Comparison of ENCODE assay signal across 11 mouse cellular contexts in genomic region chr9:84110616-84111015, GRCm38 (mm10).
DNase-seq lines count a peak whose midpoint lies in the region; ATAC-seq and TF ChIP-seq lines count a peak whose summit lies in the region.
"Had no signal": no experiment of that assay in that cellular context is flagged by ENCODE, and none has a peak within 500 bp of the region (broad histone marks: within the 10 kb centered on the region; RNA-seq: fewer than 3 reads in every experiment).

No protein-coding gene starts in this region.

- H3K27ac ChIP-seq in hindbrain, embryonic 16.5 days (ENCODE audit: low read depth, low read length), result no peak overlapping the region
- H3K27ac ChIP-seq in stomach, postnatal 0 days (replicated peaks), result 0 out of 2 replicates have a peak overlapping the region, but pooled peaks have one; percentile 8
- H3K27ac ChIP-seq: midbrain, embryonic 12.5 days had no signal

- no peak for TF ChIP-seq CTCF in stomach, postnatal 0 days (IDR thresholded peaks at IDR 0.05; ENCODE audit: low read depth)

- H3K4me1 ChIP-seq in hindbrain, embryonic 16.5 days (ENCODE audit: control insufficient read depth, insufficient read depth, low read depth, low read length), result peaks cover 15% of the 10 kb centered on the region
- no peaks in the 10 kb centered on the region for H3K4me1 ChIP-seq in stomach, postnatal 0 days (replicated peaks; ENCODE audit: control insufficient read depth, insufficient read depth)

- 23% methylated on average over 11 of the region's 11 CpGs for WGBS in hindbrain, embryonic 16.5 days
- 47% methylated on average over 11 of the region's 11 CpGs for WGBS in stomach, postnatal 0 days

- 0 out of 2 replicates have a peak overlapping the region, but pooled peaks have one; percentile 6 for H3K4me3 ChIP-seq in hindbrain, embryonic 16.5 days (ENCODE audit: low read length)
- H3K4me3 ChIP-seq in stomach, postnatal 0 days (ENCODE audit: low read depth, low read length), result no peak overlapping the region
- H3K4me3 ChIP-seq: midbrain, embryonic 12.5 days had no signal

- ATAC-seq in frontal cortex, adult (ENCODE audit: low TSS enrichment), result peak; percentile 17
- peak; percentile 66 for ATAC-seq in hindbrain, embryonic 16.5 days
- no peak for ATAC-seq in stomach, postnatal 0 days (ENCODE audit: low FRiP score, low TSS enrichment)

- no peak overlapping the region for H3K9ac ChIP-seq in hindbrain, embryonic 16.5 days (ENCODE audit: low read depth, low read length)
- no peak overlapping the region for H3K9ac ChIP-seq in stomach, postnatal 0 days (ENCODE audit: low read length)
- H3K9ac ChIP-seq: midbrain, embryonic 12.5 days had no signal

- H3K27me3 ChIP-seq in hindbrain, embryonic 16.5 days (replicated peaks; ENCODE audit: control insufficient read depth, insufficient read depth, low read length), result no peaks in the 10 kb centered on the region
- H3K27me3 ChIP-seq in stomach, postnatal 0 days (ENCODE audit: control insufficient read depth, insufficient read depth, low read length), result no peaks in the 10 kb centered on the region
- H3K27me3 ChIP-seq: CH12.LX; midbrain, embryonic 12.5 days had no signal

- peak overlapping the region; percentile 32 for H3K4me2 ChIP-seq in hindbrain, embryonic 16.5 days (ENCODE audit: low read length)
- peak overlapping the region; percentile 42; the same call in 1 of the 2 replicates for H3K4me2 ChIP-seq in stomach, postnatal 0 days (replicated peaks; ENCODE audit: low read depth)
- H3K4me2 ChIP-seq: midbrain, embryonic 12.5 days had no signal

- no peak for TF ChIP-seq EP300 in stomach, postnatal 0 days (optimal IDR thresholded peaks at IDR 0.05)

- no peaks in the 10 kb centered on the region for H3K36me3 ChIP-seq in hindbrain, embryonic 16.5 days (ENCODE audit: control insufficient read depth, insufficient read depth, low read length)
- H3K36me3 ChIP-seq in stomach, postnatal 0 days (ENCODE audit: control insufficient read depth, insufficient read depth, low read length), result no peaks in the 10 kb centered on the region
- H3K36me3 ChIP-seq: midbrain, embryonic 12.5 days had no signal

- no peaks in the 10 kb centered on the region for H3K9me3 ChIP-seq in hindbrain, embryonic 16.5 days (ENCODE audit: control insufficient read depth, low read length)
- H3K9me3 ChIP-seq in stomach, postnatal 0 days (ENCODE audit: control insufficient read depth, low read length), result no peaks in the 10 kb centered on the region
- H3K9me3 ChIP-seq: midbrain, embryonic 12.5 days had no signal

- DNase-seq in frontal cortex, postnatal 10 days (ENCODE audit: low spot score in 2 of 2), result no peak
- peak; percentile 37 to 44 for DNase-seq in right cerebral cortex, postnatal 10 days (ENCODE audit: low spot score in 2 of 2)
- no peak for DNase-seq in right cerebral cortex, adult 18-20 months
- DNase-seq in stomach, postnatal 0 days (ENCODE audit: low spot score), result no peak
- no peak for DNase-seq in gastrocnemius, postnatal 10 days
- no peak for DNase-seq in c-Kit-positive CD71-positive TER-119-positive erythroid progenitor cells, embryonic 14.5 days (ENCODE audit: low spot score)
- DNase-seq: kidney, postnatal 4 days had no signal

Comparison
In these comparisons a context has a peak if more than half of its experiments do, and no peak if none do; other contexts are left out.
1. DNase-seq: peak in right cerebral cortex, postnatal 10 days (2 of 2); none in frontal cortex, postnatal 10 days (0 of 2), right cerebral cortex, adult 18-20 months (single experiment), stomach, postnatal 0 days (single experiment), gastrocnemius, postnatal 10 days (single experiment) and c-Kit-positive CD71-positive TER-119-positive erythroid progenitor cells, embryonic 14.5 days (single experiment).